Mouse (Mus musculus): ENCODE results near the gene Cldn16.

- TF ChIP-seq POLR2A (IDR thresholded peaks at IDR 0.05; ENCODE audit: extremely low read depth, insufficient read depth, low read length) (no peak), CTCF (IDR thresholded peaks at IDR 0.05; ENCODE audit: low read depth, low read length) (no peak)
Observed at GRCm38 (mm10) chr16:26504961-26505360, 42.0 kb downstream of the Cldn16 start.

Data from liver, adult 2 months (tissue).